Mouse (Mus musculus) olfactory bulb, adult 2 months (tissue): Measurements from ENCODE around the gene Rmnd5b.

Experiments used
- CTCF ChIP-seq: fragments of 200-500 bp; IDR thresholded peaks from 2 replicates; pipeline ENCODE4 v1.5.1; 2012; ENCODE audit warnings: low read depth, mild to moderate bottlenecking, low read length, moderate library complexity; ENCODE audit not compliant: insufficient read depth
- POLR2A ChIP-seq: fragments of 200-500 bp; IDR thresholded peaks from 2 replicates; pipeline ENCODE4 v1.6.1; 2012; ENCODE audit warnings: mild to moderate bottlenecking, low read depth, low read length, moderate library complexity; ENCODE audit not compliant: insufficient read depth

- no peak for TF ChIP-seq CTCF
- TF ChIP-seq POLR2A = peak; percentile 33; the same call in 1 of the 2 replicates
These were observed 29.9 kb downstream of the Rmnd5b start for GRCm38 (mm10) chr11:51605602-51606446.
